Mouse (Mus musculus) megakaryocyte-erythroid progenitor cell, adult 5-6 weeks (primary cell): ENCODE data around the gene Olfr94. TPM values are rescaled to one million over a fixed set of nuclear protein-coding genes. Genes with fewer than 3 reads are reported as not detected.
"Not testable (repeated sequence)": the region's sequence is repeated elsewhere in the genome, so short reads cannot be mapped to it uniquely, and the experiment has no call there.

Source experiments
- ATAC-seq: replicated peaks from 2 replicates; pipeline ENCODE4 v1.8.0; 2016; ENCODE audit warnings: mild to moderate bottlenecking, inconsistent platforms; ENCODE audit not compliant: severe bottlenecking, poor library complexity, low FRiP score, low TSS enrichment
- total RNA-seq, 2 experiments: library from RNA; stranded (forward) in 1 of 2; stranded (reverse) in 1 of 2; fragments of 200-1000, 215-1000 nt in 1 of 2; fragments of >200 nt in 1 of 2; fragmentation: Nextera tagmentation in 1 of 2; gene quantifications; 2 replicates each; pipeline ENCODE4 v1.2.3; 2014 to 2017

Olfr94 gene
- total RNA-seq (2014; fragmentation: Nextera tagmentation), result not detected in 2 replicates
- not detected in 2 replicates for total RNA-seq (2017)

DNA sequence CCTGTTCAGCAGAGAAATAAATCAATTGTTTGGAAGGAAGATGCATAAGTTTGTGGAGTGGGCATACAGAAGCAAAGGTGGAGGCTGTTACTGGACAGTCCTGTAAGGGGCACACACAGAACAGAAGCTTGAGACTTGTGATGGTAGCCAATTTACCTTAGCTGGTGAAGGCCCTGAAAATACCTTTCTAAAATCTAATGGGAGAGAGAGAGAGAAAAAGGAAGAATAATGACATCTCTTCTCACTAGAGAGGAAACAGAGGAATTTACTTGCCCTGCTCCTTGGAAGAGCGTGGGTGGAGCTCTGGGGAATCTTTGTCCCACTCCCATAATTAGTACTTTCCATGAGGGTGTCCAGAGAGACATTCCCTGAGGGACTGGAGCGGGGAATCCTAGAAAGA lies at the start of gene Olfr94:
Olfr94 (minus strand) TSS at position 101 of the 400 bp plus-strand sequence.
- no peak for ATAC-seq

DNA sequence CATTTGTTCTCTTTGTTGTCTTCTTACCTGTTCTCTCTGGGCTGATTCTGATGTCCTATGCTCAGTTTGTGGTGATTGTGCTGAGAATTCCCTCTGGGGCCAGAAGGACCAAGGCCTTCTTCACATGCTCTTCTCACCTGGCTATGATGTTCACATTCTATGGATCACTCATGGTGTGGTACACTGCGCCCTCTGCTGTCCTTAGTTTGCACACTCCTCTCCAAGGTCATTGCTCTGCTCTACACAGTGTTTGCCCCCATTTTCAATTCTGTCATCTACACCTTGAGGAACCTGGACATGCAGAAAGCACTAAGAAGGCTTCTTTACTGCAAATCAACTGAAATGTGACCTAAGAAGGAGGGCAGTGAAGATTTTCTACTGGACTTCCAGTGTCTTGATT lies 49.8 kb upstream of the Olfr94 start:
- ATAC-seq, result peak; percentile 82

DNA sequence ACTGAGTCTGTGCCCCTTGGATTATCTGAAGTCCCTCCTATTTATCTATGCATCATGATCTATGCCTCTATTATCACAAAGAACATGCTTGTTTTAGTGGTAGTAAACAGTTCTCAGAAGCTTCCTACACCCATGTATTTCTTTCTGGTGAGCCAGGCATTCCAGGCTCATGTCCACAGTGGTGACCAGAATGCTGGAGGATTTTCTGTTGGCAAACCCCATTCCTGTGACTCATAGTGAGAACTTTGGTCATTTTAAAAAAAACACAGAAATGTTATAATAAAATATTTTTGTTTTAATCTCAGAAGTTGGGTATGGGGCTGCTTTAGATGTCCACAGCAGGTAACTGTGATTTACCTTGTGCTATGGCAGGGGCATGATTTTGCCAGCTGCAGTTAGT lies 48.7 kb upstream of the Olfr94 start:
- ATAC-seq, result no peak

DNA sequence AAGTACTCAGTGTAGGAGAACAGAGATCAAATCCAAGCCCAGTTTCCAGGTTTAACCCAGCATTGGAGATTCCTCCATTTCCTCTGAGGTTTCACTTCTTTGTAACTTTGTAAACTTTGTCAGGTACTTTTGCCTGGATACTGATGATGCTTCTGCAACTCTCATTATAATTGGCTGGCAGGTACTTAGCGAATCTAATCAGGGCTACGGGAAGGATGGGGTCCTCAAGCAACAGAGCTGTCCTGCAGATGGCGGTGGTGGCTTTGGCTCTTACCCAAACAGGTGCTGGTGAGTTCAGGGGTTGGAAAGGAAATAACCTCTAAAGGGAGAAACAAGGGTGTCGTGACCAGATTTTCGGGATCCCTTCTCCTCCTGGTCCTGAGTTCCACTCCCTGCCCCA lies 45.9 kb upstream of the Olfr94 start:
- peak; percentile 84 for ATAC-seq

DNA sequence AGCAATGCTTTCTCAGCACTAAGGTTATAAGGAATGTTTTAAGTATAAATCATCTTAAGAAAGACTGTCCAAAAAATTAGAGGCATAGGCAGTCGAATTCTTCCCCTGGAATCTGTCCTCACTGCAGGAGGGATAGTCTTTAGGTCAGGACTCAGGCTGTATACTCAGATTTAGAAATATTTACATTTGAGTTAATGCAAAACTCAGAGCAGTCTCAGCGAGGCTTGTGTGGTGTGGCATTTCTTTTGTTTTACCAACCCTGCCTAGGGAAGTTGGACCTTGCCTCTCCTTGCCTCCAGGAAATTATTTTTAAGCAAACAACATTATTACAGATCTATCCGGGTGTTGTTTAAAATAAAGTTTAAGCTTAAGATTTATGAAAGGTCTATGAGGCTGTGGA lies 41.4 kb upstream of the Olfr94 start:
- no peak for ATAC-seq

DNA sequence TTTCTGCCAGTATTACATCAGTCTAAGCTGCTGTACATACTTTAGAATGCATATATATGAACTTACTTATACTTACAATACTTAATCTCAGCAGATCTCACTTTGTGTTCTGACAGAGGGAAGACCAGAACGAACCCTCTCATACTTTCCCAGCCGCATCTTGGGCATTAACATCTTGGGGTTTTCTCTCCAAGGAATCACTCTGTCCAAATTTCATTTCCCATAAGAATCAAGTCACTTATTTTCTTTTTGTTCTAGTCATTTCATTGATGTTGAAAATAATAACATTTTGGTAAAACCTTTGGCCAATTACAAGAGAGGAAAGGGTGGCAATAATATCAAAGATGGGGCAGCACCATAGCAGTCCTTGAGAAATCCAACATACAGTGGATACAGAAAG lies 36.4 kb upstream of the Olfr94 start, which contains the start of gene Olfr97:
Olfr97 (minus strand) TSS at position 101 of the 400 bp plus-strand sequence.
- not testable (repeated sequence) for ATAC-seq

DNA sequence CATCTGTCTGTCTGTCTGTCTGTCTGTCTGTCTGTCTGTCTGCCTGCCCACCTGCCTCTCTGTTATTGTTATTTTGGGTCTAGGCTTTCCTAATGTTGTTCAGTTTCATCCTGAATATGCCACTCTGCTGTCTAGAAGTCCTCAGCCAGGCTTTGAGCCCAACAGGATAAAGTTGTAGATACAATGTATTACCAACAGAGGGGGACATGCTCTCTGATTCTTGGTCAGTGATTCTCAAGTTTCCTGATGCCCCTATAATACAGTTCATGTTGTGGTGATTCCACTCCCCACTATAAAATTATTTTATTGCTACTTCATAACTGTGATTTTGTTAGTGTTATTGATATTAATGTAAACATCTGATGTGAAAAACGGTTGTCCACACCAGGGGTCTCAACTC lies 21.1 kb upstream of the Olfr94 start:
- ATAC-seq, result no peak

DNA sequence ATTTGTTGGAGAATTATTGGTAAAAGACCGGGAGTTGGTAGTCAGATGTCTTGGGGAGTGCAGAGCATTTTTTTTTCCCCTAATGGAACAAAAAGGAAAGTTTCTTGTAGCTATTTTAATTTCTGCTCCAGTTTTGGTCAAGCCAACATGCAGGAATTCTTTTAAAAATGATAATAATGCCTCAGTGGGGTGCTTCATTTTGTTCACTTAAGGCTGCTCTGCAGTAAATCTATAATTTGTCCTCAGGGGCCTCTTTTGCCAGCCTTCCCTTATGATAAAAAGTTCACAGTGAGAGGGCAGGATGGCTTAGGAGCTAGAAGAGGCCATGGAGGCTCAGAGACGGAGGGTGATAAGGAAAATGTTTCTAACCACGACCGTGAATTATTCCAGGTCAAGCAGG lies 19.1 kb upstream of the Olfr94 start, which contains the start of gene Olfr96:
Olfr96 (plus strand) TSS at position 301 of the 400 bp plus-strand sequence.
- no peak for ATAC-seq

DNA sequence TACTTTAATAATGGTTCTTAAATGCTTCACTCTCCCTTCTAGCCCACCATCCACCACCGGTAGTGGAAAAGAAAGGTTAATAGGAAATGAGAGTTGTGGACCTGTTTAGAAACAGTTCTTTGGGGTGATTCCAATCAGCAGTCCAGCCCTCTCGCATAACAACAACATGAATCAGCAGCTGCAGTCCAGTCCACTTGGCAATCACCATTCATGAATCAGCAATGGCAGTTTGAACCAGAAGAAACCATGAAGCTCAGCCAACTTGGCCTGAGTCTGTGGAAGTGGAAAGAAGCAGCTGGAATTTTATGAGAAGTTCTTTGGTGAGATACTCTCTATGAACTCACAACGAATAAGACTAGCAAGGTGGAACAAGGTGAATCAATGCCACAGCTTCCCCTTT lies 17.7 kb upstream of the Olfr94 start:
- ATAC-seq, result no peak

DNA sequence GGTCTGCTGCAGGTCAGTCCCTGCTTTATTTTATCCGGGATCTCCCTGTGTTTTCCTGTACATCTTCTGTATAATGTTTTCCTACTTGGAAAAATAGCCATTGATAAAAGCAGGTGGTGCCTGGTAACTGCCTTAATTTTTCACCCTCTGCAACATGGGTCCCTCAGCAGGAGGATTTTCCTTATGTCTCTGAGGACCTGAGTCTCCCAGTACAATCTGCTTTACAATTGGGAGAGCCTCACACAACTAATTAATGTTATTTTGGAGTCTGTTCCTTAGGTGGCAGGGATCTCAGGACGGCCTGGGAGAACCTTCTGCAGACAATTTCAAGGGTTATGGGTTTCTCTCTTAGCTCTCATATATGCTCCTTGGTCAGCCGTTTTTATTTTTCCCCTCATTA lies 12.2 kb upstream of the Olfr94 start, which contains the start of gene Olfr95:
Olfr95 (minus strand) TSS at position 101 of the 400 bp plus-strand sequence.
- no peak for ATAC-seq

DNA sequence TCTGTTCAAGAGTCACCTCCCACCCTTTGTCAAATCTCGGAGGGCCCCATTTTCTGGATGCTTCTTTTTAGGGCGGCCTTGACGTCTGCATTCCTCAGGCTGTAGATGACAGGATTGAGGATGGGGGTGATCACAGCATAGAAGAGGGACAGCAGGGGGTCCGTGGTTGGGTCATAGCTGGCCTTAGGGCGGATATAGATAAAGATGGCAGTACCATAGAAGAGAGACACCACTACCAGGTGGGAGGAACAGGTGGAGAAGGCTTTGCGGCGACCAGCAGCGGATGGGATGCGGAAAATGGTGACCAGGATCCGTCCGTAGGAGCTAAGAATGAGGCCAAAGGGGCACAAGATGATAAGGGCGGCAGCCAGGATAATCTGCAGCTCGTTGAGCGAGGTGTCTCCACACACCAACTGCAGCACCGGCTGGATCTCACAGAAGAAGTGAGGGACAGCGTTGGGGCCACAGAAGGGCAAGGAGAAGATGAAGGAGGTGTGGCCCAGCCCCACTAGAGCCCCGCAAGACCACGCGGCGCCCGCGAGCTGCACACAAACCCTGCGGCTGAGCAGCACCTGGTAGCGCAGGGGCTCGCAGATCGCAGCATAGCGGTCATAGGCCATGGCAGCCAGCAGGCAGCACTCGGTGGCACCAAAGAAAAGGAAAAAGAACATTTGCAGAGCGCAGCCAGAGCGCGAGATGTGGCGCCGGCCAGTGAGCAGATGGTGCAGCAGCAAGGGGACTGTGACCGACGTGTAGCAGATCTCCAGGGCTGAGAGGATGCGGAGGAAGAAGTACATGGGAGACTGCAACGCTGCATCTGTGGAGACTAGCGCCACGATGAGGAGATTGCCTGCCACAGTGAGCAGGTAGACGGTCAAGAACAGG lies 10.3 kb upstream of the Olfr94 start:
- ATAC-seq, result no peak

DNA sequence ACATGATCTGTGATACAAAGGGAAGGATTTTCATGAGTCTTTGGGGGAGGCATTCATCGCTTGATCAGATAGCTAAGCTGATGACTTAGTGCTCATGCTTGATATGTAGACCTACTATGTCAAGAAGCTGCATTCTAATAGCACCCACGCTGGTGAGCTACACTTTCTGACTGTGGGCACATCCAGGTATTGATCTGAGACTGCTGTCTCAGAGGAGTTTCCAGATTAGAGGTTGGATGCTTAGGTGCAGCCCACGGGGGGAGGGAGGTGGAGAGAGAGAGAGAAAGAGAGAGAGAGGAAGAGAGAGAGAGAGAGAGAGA lies 3.1 kb upstream of the Olfr94 start:
- ATAC-seq, result 0 out of 2 replicates have a peak, but pooled peaks have one; percentile 10

DNA sequence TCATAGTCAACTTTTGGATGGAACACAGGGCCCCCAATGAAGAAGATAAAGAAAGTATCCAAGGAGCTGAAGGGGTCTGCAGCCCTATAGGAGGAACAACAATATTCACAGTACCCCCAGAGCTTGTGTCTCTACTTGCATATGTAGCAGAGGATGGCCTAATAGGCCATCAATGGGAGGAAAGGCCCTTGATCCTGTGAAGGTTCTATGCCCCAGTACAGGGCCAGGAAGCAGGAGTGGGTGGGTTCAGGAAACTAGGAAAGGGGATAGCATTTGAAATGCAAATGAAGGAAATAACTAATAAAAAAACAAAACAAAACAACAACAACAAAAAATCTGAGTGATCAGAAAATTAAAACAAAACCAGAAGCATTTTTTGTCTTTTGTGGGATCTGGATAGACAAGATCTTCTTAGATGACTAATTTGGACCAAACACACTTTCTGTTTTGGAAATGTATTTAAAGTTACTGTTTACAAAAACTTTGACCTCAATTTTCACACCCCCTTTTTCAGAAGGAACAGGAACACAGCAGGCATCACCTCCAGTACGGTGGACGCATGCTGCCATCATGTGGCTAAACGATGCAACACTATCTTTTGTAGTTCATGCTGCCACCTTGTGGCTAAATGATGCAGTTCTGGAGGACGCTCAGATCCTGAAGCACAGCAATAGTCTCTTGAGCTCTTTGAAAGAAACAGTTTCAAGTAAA lies 2.6 kb upstream of the Olfr94 start:
- ATAC-seq, result peak; percentile 99

DNA sequence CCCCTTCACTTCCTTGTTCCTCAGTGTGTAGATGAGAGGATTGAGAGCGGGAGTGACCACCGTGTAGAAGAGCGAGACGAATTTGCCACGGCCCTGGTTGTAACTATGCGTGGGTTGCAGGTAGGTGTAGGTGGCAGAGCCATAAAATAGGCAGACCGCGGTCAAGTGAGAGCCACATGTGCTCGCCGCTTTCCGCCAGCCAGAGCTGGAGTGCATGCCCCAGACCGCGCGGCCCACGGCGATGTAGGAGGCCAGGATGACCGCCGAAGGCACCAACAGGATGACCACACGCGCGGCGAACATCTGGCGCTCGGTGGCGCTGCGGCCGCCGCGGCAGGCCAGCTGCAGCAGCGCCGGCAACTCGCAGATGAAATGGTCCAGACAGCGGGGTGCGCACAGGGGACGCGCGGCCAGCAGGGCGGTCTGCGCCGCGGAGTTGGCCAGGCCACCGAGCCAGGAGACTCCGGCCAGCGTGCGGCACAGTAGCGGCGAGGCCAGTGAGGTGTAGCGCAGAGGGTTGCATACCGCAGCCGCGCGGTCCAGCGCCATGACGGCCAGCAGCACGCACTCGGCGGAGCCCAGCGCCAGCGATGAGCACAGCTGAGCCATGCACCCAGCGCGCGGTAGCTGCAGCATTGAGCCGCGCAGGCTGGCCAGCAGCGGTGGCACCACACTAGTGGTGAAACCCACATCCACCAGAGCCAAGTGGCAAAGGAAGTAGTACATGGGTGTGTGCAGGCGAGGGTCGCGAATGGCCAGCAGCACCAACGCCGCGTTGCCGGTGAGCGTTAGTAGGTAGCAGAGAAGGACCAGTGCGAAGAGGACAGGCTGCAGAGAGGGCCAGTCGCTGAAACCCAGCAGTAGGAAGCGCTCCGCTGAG lies 3.7 kb downstream of the Olfr94 start:
- no peak for ATAC-seq

DNA sequence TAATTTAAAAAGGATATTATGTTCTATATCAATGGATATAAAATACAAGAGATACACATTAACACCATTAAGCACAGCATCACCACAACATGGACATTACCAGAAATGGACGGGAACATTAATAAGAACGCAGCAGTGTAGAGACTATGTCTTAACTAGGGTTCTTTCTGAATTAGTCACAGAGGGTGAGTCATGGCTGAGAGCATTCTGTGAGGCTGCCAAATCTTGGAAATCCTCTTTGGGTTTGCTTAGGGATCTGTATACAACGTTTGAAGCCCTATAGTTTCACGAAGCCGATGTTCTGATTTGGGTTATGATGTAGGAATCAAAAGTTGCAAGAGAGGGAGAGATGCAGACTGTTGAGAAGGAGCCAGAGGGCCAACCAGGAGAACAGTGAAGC lies 6.0 kb downstream of the Olfr94 start:
- ATAC-seq, result no peak

DNA sequence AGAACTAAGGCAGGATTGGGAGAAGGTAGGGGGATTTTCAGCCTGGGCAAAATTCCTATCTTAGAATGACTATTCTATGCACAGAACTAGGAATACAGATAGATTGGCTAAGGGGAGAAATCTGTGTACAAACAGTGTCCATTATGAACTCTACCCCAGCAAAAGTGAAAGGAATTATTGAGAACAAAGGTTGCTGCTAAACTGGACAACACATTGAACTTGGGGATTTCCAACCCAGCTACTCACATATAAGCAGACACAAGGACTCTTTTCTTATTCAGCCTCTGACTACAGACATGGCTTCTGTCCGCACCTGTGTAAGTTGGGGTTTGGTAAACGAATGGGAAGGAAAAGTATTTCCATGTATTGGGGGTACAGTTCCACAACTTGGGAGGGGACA lies 7.1 kb downstream of the Olfr94 start, which contains the start of gene Ubd:
Ubd (plus strand) TSS at position 237 of the 400 bp plus-strand sequence.
- ATAC-seq, result no peak

DNA sequence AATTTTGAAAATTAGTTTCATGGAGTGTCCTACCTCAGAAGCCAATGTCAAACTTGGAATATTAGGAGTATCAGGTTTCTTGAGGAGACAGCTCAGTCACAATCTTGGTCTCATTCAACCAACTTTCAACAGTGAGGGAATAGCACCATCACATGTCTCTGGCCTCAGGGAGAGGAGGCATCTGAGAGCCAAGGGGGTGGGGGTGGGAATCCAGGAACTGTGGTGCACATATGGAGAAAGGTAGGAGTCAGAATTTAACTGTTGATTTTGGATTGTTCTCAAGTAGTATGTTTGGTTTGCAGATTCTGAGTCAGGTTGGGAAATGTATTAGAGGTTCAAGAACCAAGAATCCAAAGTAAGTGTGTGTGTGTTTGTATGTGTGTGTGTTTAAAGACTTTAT lies 7.8 kb downstream of the Olfr94 start:
- ATAC-seq, result no peak

DNA sequence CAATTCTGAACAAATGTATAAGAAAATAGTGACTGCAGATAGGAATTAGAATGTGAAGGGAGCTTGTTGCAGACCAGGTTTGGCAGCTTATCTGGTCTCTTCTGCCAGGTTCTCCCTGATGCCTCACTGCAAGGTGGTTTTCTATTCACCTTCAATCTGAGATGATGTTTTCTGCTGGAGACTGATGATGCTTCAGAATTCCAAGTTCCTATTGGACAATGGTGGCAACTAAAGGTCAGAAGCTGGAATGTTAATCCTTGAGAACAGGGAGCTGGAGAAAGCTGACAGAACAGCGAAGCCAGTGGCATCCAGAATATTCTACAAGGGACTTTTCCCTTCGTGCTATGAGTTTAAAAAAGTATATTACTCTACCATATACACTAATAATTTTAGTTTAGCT lies 10.1 kb downstream of the Olfr94 start:
- no peak for ATAC-seq

DNA sequence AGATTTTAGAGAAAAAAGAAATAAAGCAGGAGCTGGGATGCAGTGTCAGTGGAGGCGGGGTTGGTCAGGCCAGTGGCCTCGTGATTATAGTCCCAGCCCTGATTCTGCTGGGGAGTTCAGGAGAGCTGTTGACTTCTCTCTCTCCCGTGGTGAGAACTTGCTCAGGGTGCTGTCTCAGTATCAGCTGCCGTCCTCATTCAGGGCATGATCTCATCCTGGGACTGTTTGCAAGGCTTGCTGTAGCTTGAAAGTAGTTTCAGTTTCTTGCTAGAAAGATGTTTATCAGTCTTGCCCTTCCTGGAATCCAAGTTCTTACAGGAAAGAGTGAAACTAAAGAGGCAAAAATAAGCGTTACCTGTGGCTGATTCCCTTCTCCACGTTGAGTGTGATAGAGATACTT lies 15.3 kb downstream of the Olfr94 start:
- no peak for ATAC-seq

DNA sequence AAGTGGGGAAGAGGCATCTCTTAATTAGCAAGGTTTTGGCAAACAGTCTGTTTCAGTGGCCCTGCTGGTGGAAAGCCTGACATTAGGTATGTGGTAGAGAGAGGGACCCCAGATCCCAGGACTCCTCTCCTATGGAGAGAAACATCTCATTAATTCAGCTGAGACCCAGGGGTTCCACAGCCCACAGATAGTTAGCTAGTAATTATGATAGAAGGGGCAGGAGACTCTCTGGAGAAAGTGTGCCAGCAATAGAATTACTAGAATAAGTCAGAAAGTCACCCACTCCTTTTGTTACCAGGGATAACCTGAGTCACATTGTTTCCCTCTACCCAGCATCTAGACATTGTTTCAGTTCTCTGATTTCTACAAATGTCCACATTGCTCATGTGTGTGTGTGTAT lies 39.4 kb downstream of the Olfr94 start, which contains the start of gene Olfr93:
Olfr93 (minus strand) TSS at position 101 of the 400 bp plus-strand sequence.
- ATAC-seq, result no peak
